Mouse (Mus musculus) G1E (cell line): ENCODE measurements at regions not wholly inside any gene's neighbourhood (a gene's known extent, or its start where the extent isn't known, plus 50 kb on each side); places are given as distances from the start of the nearest gene placed in this dataset.

Source experiments
- CTCF ChIP-seq: IDR thresholded peaks from 2 replicates; pipeline ENCODE4 v1.5.1; 2012; ENCODE audit warnings: low read depth, low read length, inconsistent platforms, mixed read lengths
- GATA1 ChIP-seq: IDR thresholded peaks from 2 replicates; pipeline ENCODE4 v1.6.1; 2012; ENCODE audit warnings: borderline replicate concordance, low read length, inconsistent platforms, mixed read lengths
- GATA2 ChIP-seq: IDR thresholded peaks from 2 replicates; pipeline ENCODE4 v1.6.1; 2012; ENCODE audit warnings: low read depth, low read length, inconsistent platforms, borderline replicate concordance
- TAL1 ChIP-seq: conservative IDR thresholded peaks from 2 replicates; pipeline ENCODE4 v1.6.1; 2012; ENCODE audit warnings: low read depth, low read length, inconsistent platforms, mixed read lengths

- no peak for TF ChIP-seq CTCF
- no peak for TF ChIP-seq GATA2
- no peak for TF ChIP-seq GATA1
- TF ChIP-seq TAL1, result no peak
Observed at GRCm38 (mm10) chr1:64255554-64256295, 133.6 kb upstream of the Klf7 start.
